Mouse (Mus musculus) liver, postnatal 0 days (tissue): ENCODE measurements at regions not wholly inside any gene's neighbourhood (a gene's known extent, or its start where the extent isn't known, plus 50 kb on each side); places are given as distances from the start of the nearest gene placed in this dataset.

Experiments used
- CTCF ChIP-seq: sonication (generic); IDR thresholded peaks from 2 replicates; pipeline ENCODE4 v1.5.1; 2016; ENCODE audit warnings: antibody characterized with exemption, low read depth
- EP300 ChIP-seq: IDR thresholded peaks from 2 replicates; pipeline ENCODE4 v1.6.1; 2016; ENCODE audit warnings: antibody characterized with exemption, low read depth, mild to moderate bottlenecking

- no peak for TF ChIP-seq CTCF
- no peak for TF ChIP-seq EP300
Observed at GRCm38 (mm10) chr2:178979451-178979850, 462.8 kb upstream of the Cdh4 start.
